Mouse (Mus musculus) spleen, adult 2 months (tissue): Measurements from ENCODE around the gene Lrrc8d.

Source experiments
- CTCF ChIP-seq: fragments of 200-500 bp; IDR thresholded peaks from 2 replicates; pipeline ENCODE4 v1.5.1; 2011; ENCODE audit warnings: mild to moderate bottlenecking, inconsistent platforms; ENCODE audit not compliant: insufficient read depth, insufficient read length, insufficient replicate concordance; ENCODE audit errors: extremely low read depth
- POLR2A ChIP-seq: fragments of 200-500 bp; IDR thresholded peaks from 2 replicates; pipeline ENCODE4 v1.6.1; 2011; ENCODE audit warnings: low read depth, low read length, inconsistent platforms

DNA sequence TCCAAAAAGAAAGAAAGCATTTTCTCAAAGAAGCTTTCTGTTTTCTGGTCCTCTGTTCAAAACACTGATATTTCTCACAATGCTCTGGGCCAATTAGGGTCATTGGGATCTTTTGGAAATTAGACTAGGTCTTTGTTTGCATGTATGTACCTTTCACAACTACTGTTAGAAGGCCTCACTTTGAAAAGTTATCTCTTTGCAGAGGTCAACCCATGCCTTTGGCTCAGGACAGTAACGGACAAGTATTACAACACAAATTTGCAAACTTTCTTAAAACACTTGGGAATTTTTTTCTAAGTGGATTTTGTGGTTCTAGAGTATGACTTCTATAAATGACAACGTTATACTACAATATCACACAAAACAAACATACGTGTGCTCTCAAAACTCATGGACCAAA, 128.3 kb downstream of the Lrrc8d start:
- TF ChIP-seq CTCF (no peak), POLR2A (no peak)
